Mouse (Mus musculus): ENCODE data around the gene Gm9972. TPM values are rescaled to one million over a fixed set of nuclear protein-coding genes. Genes with fewer than 3 reads are reported as not detected.

Gm9972 gene
- not detected for total RNA-seq (2021)
- not detected in 2 replicates for polyA plus RNA-seq (2012; rRNA removed)
- long read RNA-seq, result 0 reads

DNA sequence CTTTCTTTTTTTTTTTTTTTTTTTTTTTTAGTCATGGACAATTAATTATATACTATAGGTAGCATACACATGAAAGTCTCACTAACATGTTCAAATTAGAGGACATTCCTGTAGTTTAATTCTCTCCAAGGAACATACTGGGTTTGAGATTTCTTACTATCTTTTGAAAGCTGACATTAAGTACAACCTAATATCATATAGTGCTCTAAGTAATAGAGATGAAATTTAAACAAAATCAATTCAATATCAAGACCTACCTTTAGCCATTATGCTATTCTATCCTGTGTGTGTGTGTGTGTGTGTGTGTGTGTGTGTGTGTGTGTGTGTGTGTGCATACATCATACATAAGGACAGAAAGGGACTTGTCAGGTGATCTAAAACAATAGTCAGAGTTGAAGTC is at the start of gene Gm9972:
TSS of gene Gm9972 (plus strand) at position 301 of the 400 bp plus-strand sequence.
- DNase-seq, result no peak

DNA sequence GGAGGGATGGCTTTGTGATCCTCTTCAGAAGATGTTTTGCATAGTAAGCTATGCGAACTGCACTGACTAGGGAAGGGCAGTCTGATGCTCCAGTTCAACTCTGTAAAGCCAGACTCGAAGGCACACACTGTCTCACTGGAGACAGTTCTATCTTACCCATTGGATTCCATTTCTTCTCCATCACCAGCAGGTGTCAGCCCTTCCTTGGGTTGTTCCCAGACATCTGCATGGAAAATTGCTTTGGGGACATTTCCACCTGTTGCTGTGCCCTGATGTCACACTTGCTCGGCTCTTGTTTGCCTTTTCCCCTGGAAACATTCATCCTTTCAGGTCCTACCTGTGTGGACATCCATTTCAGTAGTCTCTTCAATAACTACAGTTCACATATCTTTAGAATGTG is 36.4 kb upstream of the Gm9972 start:
- peak; percentile 19 for DNase-seq

DNA sequence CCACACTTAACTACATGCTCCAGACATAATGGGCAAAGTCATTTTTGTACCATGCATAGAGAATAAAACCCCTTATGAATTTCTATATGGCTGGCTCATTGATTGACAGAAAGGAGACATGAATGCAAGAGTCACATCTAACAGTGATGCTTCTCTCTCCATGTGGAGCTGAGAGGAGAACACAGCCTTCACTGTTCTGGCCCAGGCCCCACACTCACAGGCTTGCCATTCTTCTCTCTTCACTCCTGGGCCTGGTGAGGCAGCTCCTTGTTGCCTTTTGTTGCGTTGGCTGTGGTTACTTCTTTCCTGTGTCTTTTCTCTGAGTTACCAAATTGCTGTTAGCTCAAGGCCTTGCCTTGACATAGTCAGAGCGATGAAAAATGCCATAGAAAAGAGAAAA is 23.6 kb upstream of the Gm9972 start:
- DNase-seq, result no peak

DNA sequence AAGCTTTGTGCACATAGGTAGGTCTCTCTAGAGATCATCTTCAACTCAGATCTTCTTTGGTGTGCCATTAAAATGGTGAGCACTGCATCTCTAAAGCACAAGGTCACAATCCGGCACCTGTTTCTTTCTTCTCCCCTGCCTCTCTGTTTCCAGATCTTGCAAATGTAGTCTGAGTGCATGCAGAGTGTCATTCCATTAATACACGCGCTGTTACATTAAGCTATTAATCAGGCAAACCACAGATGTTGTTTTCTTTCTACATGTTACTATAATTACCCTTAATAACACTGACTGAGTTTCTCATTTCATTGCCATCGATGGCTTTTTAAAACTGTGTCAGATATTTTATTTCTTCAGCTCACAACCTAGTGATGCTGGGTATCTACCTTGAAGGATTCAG is 22.6 kb upstream of the Gm9972 start:
- no peak for DNase-seq

DNA sequence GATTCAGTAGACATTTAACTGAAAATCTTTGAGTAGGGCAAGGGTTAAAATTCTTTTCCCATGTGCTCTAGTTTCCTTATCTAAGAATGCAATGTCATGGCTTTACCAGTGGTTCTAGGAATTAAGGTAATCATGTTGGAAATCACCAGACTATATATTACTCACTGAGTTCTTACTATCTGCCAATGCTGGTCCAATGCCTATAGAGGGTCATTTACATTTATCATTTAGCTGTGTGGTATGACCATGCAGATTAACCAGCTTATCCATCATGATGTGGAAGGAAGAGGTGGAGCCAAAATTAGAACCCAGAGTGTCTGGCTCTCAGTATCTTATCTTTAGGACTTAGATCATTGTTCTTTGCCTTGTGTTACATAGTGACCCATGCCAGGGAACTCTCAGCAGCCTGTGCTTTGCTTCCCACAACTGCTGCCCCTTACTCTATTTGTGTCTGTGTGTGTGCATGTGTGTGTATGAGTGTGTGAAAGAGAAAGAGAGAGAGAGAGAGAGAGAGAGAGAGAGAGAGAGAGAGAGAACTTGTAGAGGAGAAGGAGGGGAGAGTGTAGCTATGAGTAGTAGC is 12.3 kb upstream of the Gm9972 start:
- DNase-seq, result no peak

DNA sequence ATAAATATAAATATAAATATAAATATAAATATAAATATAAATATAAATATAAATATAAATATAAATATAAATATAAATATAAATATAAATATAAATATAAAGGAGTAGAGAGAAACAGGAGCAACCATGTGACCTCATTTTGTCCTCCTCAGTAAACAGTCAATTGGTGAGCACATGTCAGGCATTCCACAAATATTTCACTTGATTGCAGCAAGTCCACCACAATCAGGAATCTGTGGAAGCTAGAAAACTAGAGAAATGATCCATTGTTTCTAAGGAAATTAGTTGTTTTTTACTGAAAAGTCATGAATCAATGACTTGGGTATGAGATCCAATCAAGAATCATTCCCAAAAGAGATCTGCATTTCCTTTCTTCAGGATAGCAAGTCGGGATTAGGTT is 5.7 kb upstream of the Gm9972 start:
- DNase-seq, result no peak

DNA sequence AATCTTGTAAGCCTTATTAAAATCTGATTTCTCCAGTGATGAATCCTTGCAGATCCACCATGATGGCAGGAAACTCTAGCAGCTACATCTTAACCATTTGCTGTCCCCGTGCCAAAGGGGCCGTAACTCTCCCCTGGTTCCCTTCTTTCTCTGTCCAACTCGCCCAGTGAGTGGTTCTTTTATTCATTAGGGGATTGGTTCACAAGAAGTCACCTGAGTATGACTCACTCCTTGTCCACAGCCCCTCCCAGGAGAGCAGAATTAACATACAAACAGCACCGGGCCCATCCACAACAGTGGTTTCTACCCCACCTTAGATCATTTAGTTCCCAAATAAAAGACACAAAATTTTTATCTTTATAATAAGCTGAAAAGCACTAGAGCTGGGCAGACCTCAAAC is 3.4 kb upstream of the Gm9972 start:
- no peak for DNase-seq

DNA sequence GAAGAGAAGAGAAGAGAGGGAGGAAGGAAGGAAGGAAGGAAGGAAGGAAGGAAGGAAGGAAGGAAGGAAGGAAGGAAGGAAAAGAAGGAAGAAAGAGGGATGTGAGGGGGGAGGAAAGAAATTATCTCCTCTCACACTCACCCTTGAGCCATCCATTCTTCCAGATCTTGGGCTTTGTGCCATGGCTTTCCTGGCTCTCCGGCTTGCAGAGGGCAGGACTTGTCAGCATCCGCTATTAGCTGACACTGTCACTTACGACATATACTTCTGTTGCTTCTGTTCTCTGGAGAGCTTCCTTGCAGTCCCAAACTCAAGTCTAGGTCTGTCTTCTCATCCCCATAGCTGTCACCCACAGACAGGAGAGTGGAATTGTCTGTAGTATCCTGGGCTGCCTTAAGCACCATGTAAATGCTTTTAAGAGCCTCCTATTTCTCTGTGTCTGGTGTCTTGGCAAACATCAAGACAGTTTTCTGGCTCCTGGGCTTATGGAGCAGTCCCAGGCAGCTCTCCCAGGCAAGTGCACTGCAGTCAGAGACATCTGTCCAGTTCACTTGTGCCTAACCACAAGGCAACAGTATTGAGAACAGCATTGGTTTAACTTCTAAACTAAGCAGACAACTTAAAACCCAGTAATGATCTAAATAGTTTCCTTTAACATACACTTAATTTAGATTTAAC is 10.5 kb downstream of the Gm9972 start:
- no peak for DNase-seq

DNA sequence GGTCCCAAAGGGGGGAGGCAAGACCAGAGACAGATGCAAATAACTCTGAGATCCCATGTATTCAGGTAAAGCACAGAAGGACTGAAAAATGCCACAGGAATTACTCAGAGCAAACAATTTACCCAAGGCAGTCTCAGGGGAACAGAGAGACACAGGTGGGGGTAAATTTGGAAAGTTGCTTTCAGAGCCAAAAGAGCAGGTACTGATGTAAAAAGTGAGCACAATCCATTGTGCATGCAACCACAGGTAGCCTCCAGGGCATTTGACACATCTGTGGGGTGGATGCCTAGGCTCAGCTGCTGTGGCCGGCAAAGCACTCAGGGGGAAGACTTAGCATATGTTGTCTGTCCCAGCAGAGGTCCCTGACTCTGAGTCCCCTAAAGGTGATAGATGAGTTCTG is 13.8 kb downstream of the Gm9972 start:
- DNase-seq, result no peak

DNA sequence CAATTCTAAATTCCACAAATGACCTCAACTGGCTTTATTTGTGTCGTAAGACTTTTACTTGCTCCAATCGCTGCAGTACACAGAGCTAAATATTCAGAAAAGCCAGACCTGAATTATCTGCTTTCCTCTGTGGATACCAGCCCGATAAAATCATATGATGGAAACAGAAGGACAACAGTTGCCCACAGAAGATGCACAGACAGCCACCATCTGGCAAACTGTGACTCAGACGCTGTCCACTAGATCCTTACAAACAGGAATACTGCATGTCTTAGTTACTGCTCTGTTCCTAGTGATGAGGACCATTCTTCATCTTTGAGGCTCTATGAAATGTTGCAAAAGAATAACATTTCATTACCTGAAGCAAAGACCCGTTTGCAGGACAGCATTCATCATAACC is 19.4 kb downstream of the Gm9972 start:
- no peak for DNase-seq

DNA sequence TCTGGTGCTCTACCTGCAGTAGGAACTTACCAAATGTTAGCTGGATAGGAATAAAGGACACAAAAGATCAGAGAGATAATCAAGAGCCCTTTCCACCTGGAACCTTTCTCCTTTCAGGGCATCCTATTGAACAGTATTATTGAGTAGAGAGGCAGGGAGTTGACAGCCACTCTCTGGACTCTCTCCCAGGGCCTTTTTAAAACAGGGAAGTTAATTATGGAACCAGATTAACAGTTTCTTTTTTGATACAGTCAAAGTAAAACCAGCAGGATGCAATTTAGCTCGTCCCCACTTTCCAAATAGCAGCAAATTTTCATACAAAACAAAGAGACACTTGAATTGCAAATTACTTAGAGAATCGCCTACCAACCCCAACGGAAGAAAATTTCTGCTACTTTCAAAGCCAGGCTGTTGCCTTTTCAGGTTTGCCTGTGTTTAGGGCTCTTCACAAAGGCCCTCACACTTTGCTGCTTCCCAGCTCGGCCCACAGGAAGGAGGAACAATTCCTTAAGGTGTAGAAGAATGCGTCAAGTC is 24.0 kb downstream of the Gm9972 start:
- no peak for DNase-seq

DNA sequence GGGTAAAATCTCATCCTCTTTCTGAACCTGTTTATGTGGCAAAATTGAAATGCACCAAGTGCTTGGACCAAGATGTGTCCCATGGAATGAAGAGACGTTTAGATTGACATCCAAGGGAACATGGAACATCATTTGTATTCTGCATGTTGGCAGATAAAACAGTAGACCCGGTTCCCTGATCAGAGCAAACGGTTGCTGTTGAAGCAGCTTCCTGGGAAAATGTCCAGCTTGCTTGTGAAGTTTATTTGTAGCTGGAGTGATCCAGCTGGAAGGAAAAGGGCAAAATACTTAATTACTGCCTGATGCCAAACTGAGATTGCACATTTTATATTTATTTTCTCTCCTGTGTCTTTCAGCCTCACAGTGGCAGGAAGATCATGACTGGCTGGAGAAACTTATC is 26.7 kb downstream of the Gm9972 start:
- no peak for DNase-seq

DNA sequence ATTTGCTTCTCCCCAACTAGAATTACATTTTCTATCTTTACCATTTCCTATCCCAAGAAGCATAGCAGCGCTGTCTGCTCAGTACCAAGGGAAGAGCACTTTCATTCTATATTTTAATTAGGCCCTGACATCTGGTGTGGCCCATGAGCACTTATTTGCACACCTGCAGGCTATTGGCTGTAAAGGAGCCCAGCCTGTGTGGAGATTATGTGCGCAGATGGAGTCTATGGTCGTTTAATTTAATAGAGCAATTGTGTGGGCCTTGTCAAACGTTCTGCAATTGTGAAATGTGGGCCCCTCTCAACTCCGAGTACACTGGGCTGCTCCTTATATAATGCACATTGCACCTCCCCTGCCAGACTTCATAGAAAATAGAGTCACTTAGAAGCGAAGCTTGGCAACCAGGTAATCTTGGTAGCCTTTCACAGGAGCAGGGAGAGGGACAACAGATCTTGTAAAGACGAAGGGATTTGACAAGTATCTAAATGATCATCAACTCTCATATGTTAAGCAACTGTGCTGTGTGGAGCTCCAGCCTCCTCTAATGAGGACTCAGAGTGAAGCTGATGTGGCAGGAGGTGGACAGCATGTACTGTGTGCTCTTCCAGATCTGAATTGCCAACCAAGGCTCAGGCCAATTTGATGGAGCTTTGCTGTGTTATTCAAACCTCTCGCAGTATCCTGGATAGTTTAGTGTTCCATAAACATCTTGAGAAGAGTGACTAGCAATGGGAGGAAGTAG is 50.9 kb downstream of the Gm9972 start:
- DNase-seq, result no peak

Other genes starting within 250 kb of the Gm9972 start
- under 1 TPM in 1 of 2 experiments, not detected in 1; 0.03 TPM for gene Atp10b, start 114.1 kb downstream of the Gm9972 start, total RNA-seq (2021)
- not detected in 2 replicates for gene Atp10b, start 114.1 kb downstream of the Gm9972 start, polyA plus RNA-seq (2012; rRNA removed)